Mouse (Mus musculus) erythroblast, embryonic 14.5 days (primary cell): Measurements from ENCODE around the gene Hdac7.

Source experiments
- GATA1 ChIP-seq: IDR thresholded peaks from 2 replicates; pipeline ENCODE4 v1.6.1; 2012; ENCODE audit warnings: low read length, inconsistent platforms, mixed read lengths
- TAL1 ChIP-seq: IDR thresholded peaks from 3 replicates; pipeline ENCODE4 v1.6.1; 2012; ENCODE audit warnings: low read length, inconsistent platforms, mixed read lengths

GRCm38 (mm10) chr15:97743210-97743609 lies 101.1 kb downstream of the Hdac7 start:
- no peak for TF ChIP-seq GATA1
- no peak for TF ChIP-seq TAL1
